Mouse (Mus musculus): Measurements from ENCODE around the gene Lpar1. TPM values are rescaled to one million over a fixed set of nuclear protein-coding genes. Genes with fewer than 3 reads are reported as not detected.

Lpar1 gene
- not detected for polyA plus RNA-seq (2017; shearing (Covaris generic))

DNA sequence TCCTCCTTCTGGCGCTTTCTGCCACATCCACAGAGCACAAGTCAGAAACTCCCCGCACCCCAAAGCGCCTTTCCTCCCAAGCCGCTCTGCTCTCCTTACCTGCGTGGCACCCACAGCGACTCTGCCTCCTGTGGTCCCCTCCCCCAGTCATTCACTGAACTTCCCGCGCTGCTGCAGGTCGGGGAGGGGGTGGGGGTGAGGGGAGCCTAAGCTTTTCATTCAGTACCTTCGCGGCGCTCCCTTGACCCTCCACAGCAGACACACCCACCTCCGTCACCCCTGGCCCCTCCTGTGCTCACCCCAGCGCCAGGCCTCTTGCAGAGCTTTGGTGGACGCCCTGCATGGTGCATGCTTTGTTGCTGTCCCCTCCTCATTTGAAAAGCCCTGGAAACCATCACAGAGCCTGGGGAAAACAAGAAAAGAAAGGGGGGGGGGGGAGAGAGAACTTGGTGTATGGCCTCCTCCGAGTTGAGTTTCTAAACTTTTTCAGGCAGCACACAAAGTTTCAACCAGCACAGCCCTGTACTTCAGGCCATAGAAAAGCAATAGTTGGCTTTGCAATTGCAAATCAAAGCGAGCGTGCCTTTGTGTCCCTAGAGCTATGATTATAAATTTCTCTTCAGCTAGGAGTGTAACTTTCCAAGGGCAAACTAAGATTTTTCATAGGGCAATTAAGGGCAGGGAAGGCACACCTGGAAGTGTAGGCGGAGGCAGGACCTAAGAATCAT lies at the start of gene Lpar1:
Lpar1 (minus strand) TSS at position 268 of the 728 bp plus-strand sequence.

Other genes with a start within 250 kb of the Lpar1 start
- gene Olfr267, start 233.8 kb upstream of the Lpar1 start, polyA plus RNA-seq (2017; shearing (Covaris generic)) = not detected